Mouse (Mus musculus): ENCODE measurements around the gene Mettl27.
"Not testable (repeated sequence)": the region's sequence is repeated elsewhere in the genome, so short reads cannot be mapped to it uniquely, and the experiment has no call there.

Gene Mettl27

GRCm38 (mm10) chr5:134959114-134959513 is 26.9 kb downstream of the Mettl27 start:
- DNase-seq = no peak

- DNase-seq = no peak
Observed at GRCm38 (mm10) chr5:134960430-134960829, 28.3 kb downstream of the Mettl27 start.

- no peak for DNase-seq
Observed at GRCm38 (mm10) chr5:134961519-134961918, 29.4 kb downstream of the Mettl27 start.

- DNase-seq = no peak
Observed at GRCm38 (mm10) chr5:134963546-134963945, 31.4 kb downstream of the Mettl27 start.

- DNase-seq = not testable (repeated sequence)
Observed at GRCm38 (mm10) chr5:134964655-134965054, 32.5 kb downstream of the Mettl27 start.

- DNase-seq = peak; percentile 16 to 51
Observed at GRCm38 (mm10) chr5:134965473-134965851, 33.3 kb downstream of the Mettl27 start.

GRCm38 (mm10) chr5:134965852-134966821 is 34.0 kb downstream of the Mettl27 start:
- peak; percentile 25 to 31 for DNase-seq

GRCm38 (mm10) chr5:134967164-134967944 is 35.2 kb downstream of the Mettl27 start:
- DNase-seq = no peak

GRCm38 (mm10) chr5:134970671-134971070 is 38.5 kb downstream of the Mettl27 start:
- no peak for DNase-seq

GRCm38 (mm10) chr5:134973081-134973480 is 40.9 kb downstream of the Mettl27 start:
- DNase-seq = no peak

GRCm38 (mm10) chr5:134973526-134973925 is 41.4 kb downstream of the Mettl27 start:
- no peak for DNase-seq

- no peak for DNase-seq
Observed at GRCm38 (mm10) chr5:134974294-134974693, 42.1 kb downstream of the Mettl27 start.

- DNase-seq = no peak
Observed at GRCm38 (mm10) chr5:134974921-134975320, 42.8 kb downstream of the Mettl27 start.

GRCm38 (mm10) chr5:134976164-134976563 is 44.0 kb downstream of the Mettl27 start:
- DNase-seq = no peak

- no peak for DNase-seq
Observed at GRCm38 (mm10) chr5:134976577-134977250, 44.5 kb downstream of the Mettl27 start.

- no peak for DNase-seq
Observed at GRCm38 (mm10) chr5:134977837-134978236, 45.7 kb downstream of the Mettl27 start.

GRCm38 (mm10) chr5:134981149-134981548 is 49.0 kb downstream of the Mettl27 start:
- DNase-seq = no peak

GRCm38 (mm10) chr5:134983111-134983510 is 50.9 kb downstream of the Mettl27 start:
- no peak for DNase-seq

- DNase-seq = no peak
Observed at GRCm38 (mm10) chr5:134983771-134984170, 51.6 kb downstream of the Mettl27 start.

GRCm38 (mm10) chr5:134985633-134986297 is 53.6 kb downstream of the Mettl27 start, which contains the start of gene Cldn3:
TSS of gene Cldn3 (plus strand) at chr5:134986214.
- DNase-seq = no peak

GRCm38 (mm10) chr5:134986298-134987268 is 54.4 kb downstream of the Mettl27 start:
- no peak for DNase-seq
